Comparison of ENCODE assay signal across 11 mouse cellular contexts in the genomic region with DNA sequence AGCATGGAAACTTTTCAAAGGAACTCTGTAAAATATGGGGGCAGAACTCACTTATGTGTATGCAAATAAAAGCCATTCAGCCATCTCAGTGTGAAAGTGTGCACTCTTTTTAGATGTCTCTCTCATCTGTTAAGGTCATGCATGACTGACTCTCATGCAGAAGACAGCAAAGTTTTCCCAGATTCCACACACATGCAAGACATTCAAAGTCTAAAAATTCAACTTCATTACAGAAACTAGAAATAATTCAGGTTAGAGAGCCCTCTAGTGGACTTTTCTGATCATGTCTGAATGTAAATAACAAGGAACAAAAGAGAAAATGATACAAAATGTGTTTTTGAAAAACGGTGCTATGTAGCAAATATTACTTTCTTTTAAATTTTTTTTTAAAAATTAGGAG.
DNase-seq lines count a peak whose midpoint lies in the region; ATAC-seq and TF ChIP-seq lines count a peak whose summit lies in the region.
"Had no signal": no experiment of that assay in that cellular context is flagged by ENCODE, and none has a peak within 500 bp of the region (broad histone marks: within the 10 kb centered on the region; RNA-seq: fewer than 3 reads in every experiment).

No protein-coding gene starts in this region.

- H3K36me3 ChIP-seq in kidney, postnatal 0 days (ENCODE audit: insufficient read depth, low read length): no peaks in the 10 kb centered on the region
- H3K36me3 ChIP-seq in kidney, embryonic 16.5 days (ENCODE audit: insufficient read depth, low read length): no peaks in the 10 kb centered on the region
- no peaks in the 10 kb centered on the region for H3K36me3 ChIP-seq in E14TG2a.4 (ENCODE audit: insufficient read depth, low read length)
- H3K36me3 ChIP-seq in forebrain, postnatal 0 days (ENCODE audit: insufficient read depth): no peaks in the 10 kb centered on the region
- no peaks in the 10 kb centered on the region for H3K36me3 ChIP-seq in heart, embryonic 12.5 days

- H3K4me2 ChIP-seq in kidney, postnatal 0 days (ENCODE audit: low read length): no peak overlapping the region
- no peak overlapping the region for H3K4me2 ChIP-seq in kidney, embryonic 16.5 days (replicated peaks; ENCODE audit: low read depth, low read length)
- H3K4me2 ChIP-seq in forebrain, postnatal 0 days (ENCODE audit: low read depth): no peak overlapping the region
- H3K4me2 ChIP-seq in heart, embryonic 12.5 days: no peak overlapping the region

- H3K27me3 ChIP-seq in kidney, postnatal 0 days (ENCODE audit: insufficient read depth, low read length): no peaks in the 10 kb centered on the region
- H3K27me3 ChIP-seq in kidney, embryonic 16.5 days (ENCODE audit: insufficient read depth, low read length): no peaks in the 10 kb centered on the region
- H3K27me3 ChIP-seq in E14TG2a.4 (ENCODE audit: insufficient read depth, low read length): no peaks in the 10 kb centered on the region
- no peaks in the 10 kb centered on the region for H3K27me3 ChIP-seq in forebrain, postnatal 0 days (ENCODE audit: insufficient read depth, low read length)
- no peaks in the 10 kb centered on the region for H3K27me3 ChIP-seq in heart, embryonic 12.5 days (replicated peaks)

- TF ChIP-seq CTCF in kidney, postnatal 0 days (IDR thresholded peaks at IDR 0.05; ENCODE audit: low read depth): peak; percentile 69
- TF ChIP-seq CTCF in E14TG2a.4 (conservative IDR thresholded peaks at IDR 0.05; ENCODE audit: low read length): peak; percentile 30
- TF ChIP-seq CTCF in forebrain, postnatal 0 days (IDR thresholded peaks at IDR 0.05; ENCODE audit: low read depth): peak; percentile 57

- ATAC-seq in kidney, postnatal 0 days (replicated peaks; ENCODE audit: low FRiP score, low read depth): no peak
- no peak for ATAC-seq in kidney, embryonic 16.5 days (ENCODE audit: low FRiP score, low TSS enrichment)
- ATAC-seq in forebrain, postnatal 0 days: peak; percentile 32
- no peak for ATAC-seq in heart, embryonic 12.5 days (ENCODE audit: insufficient number of reproducible peaks, low FRiP score)

- H3K4me1 ChIP-seq in kidney, postnatal 0 days (replicated peaks; ENCODE audit: insufficient read depth, low read length): no peaks in the 10 kb centered on the region
- no peaks in the 10 kb centered on the region for H3K4me1 ChIP-seq in kidney, embryonic 16.5 days (ENCODE audit: insufficient read depth, low read length)
- H3K4me1 ChIP-seq in E14TG2a.4 (replicated peaks; ENCODE audit: low read depth, low read length): no peaks in the 10 kb centered on the region
- H3K4me1 ChIP-seq in forebrain, postnatal 0 days (ENCODE audit: insufficient read depth): no peaks in the 10 kb centered on the region
- H3K4me1 ChIP-seq in heart, embryonic 12.5 days (replicated peaks): no peaks in the 10 kb centered on the region

- no peak overlapping the region for H3K4me3 ChIP-seq in kidney, postnatal 0 days (replicated peaks; ENCODE audit: low read depth, low read length)
- no peak overlapping the region for H3K4me3 ChIP-seq in kidney, embryonic 16.5 days (ENCODE audit: low read length)
- H3K4me3 ChIP-seq in E14TG2a.4 (replicated peaks; ENCODE audit: low read length): no peak overlapping the region
- no peak overlapping the region for H3K4me3 ChIP-seq in forebrain, postnatal 0 days (ENCODE audit: low read depth, low read length)
- H3K4me3 ChIP-seq in heart, embryonic 12.5 days: no peak overlapping the region

- no peak overlapping the region for H3K27ac ChIP-seq in kidney, postnatal 0 days
- H3K27ac ChIP-seq in kidney, embryonic 16.5 days (ENCODE audit: low read length): no peak overlapping the region
- no peak overlapping the region for H3K27ac ChIP-seq in forebrain, postnatal 0 days (ENCODE audit: low read depth, low read length)
- H3K27ac ChIP-seq in heart, embryonic 12.5 days (ENCODE audit: poor library complexity, severe bottlenecking): no peak overlapping the region

- no peak overlapping the region for H3K9ac ChIP-seq in kidney, postnatal 0 days (ENCODE audit: low read depth, low read length)
- no peak overlapping the region for H3K9ac ChIP-seq in kidney, embryonic 16.5 days (replicated peaks; ENCODE audit: low read length)
- H3K9ac ChIP-seq in forebrain, postnatal 0 days: no peak overlapping the region
- no peak overlapping the region for H3K9ac ChIP-seq in heart, embryonic 12.5 days

- WGBS in kidney, postnatal 0 days: 16% methylated on average over 1 of the region's 1 CpGs
- WGBS in kidney, embryonic 16.5 days: 13% methylated on average over 1 of the region's 1 CpGs
- WGBS in forebrain, postnatal 0 days: 13% methylated on average over 1 of the region's 1 CpGs
- WGBS in heart, embryonic 12.5 days: 18% methylated on average over 1 of the region's 1 CpGs

- peak; percentile 78 for DNase-seq in kidney, postnatal 0 days (ENCODE audit: low spot score)
- DNase-seq in ZHBTc4 (ENCODE audit: low read depth, low spot score): peak; percentile 9
- peak; percentile 68 for DNase-seq in forebrain, postnatal 0 days
- no peak for DNase-seq in thymus, postnatal 14 days
- DNase-seq in heart, adult 8-10 months (ENCODE audit: low spot score): no peak
- DNase-seq: heart, postnatal 4 days; right cerebral cortex, adult 18-20 months; thymus, postnatal 4 days had no signal

- H3K9me3 ChIP-seq in kidney, postnatal 0 days (replicated peaks; ENCODE audit: low read length): no peaks in the 10 kb centered on the region
- H3K9me3 ChIP-seq in kidney, embryonic 16.5 days (ENCODE audit: low read length): no peaks in the 10 kb centered on the region
- H3K9me3 ChIP-seq in E14TG2a.4 (ENCODE audit: low read length): no peaks in the 10 kb centered on the region
- no peaks in the 10 kb centered on the region for H3K9me3 ChIP-seq in forebrain, postnatal 0 days (ENCODE audit: low read length)
- H3K9me3 ChIP-seq in heart, embryonic 12.5 days (replicated peaks): no peaks in the 10 kb centered on the region

Comparison
In these comparisons a context has a peak if more than half of its experiments do, and no peak if none do; other contexts are left out.
1. DNase-seq: peak in kidney, postnatal 0 days (single experiment), ZHBTc4 (single experiment) and forebrain, postnatal 0 days (single experiment); none in thymus, postnatal 14 days (single experiment) and heart, adult 8-10 months (single experiment).
2. Peak in every context shown above with its lines, with median percentiles within 50 percentile points of each other: CTCF ChIP-seq.